Mouse (Mus musculus): ENCODE data around the gene Stk31. TPM values are rescaled to one million over a fixed set of nuclear protein-coding genes. Genes with fewer than 3 reads are reported as not detected.
A peak's percentile ranks its signal among the peaks of the same experiment; 100 is the strongest.
"Not testable (repeated sequence)": the region's sequence is repeated elsewhere in the genome, so short reads cannot be mapped to it uniquely, and the experiment has no call there.

Gene Stk31
- polyA plus RNA-seq, 1 experiment from 2014 or later, result not detected

DNA sequence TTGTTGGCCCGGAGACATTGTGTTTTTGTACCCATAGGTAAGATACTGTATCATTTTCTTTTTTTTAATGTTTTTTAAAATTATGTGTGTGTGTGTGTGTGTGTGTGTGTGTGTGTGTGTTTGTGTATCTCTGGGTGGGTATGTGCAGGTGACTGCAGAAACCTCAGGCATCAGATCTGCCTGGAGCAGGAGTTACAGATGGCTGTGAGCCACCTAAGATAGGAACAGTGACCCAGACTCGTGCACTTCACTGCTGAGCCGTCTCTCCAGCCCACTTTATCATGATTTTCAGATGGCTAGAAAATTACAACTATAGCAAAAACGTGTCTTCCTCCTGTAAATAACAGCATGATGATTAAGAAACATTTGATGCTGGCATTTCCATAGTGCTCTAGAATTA, 22.7 kb upstream of the Stk31 start:
- Histone ChIP-seq H3K9me3 (ENCODE audit: low read depth, low read length) (no peaks in the 10 kb centered on the region), H3K27ac (ENCODE audit: low read depth) (no peak overlapping the region), H3K36me3 (ENCODE audit: insufficient read depth) (no peaks in the 10 kb centered on the region), H3K4me3 (ENCODE audit: low read depth, low read length) (no peak overlapping the region), H3K9ac (no peak overlapping the region), H3K27me3 (ENCODE audit: insufficient read depth, low read length) (no peaks in the 10 kb centered on the region), H3K4me1 (ENCODE audit: insufficient read depth) (peaks cover 5% of the 10 kb centered on the region; the same call in 1 of the 2 replicates), H3K4me2 (no peak overlapping the region)
- no peak for ATAC-seq (ENCODE audit: insufficient read depth)
- WGBS, result 71% methylated on average over 4 of the region's 4 CpGs
- no peak for DNase-seq
- no peak for TF ChIP-seq CTCF (IDR thresholded peaks at IDR 0.05; ENCODE audit: low read depth)

DNA sequence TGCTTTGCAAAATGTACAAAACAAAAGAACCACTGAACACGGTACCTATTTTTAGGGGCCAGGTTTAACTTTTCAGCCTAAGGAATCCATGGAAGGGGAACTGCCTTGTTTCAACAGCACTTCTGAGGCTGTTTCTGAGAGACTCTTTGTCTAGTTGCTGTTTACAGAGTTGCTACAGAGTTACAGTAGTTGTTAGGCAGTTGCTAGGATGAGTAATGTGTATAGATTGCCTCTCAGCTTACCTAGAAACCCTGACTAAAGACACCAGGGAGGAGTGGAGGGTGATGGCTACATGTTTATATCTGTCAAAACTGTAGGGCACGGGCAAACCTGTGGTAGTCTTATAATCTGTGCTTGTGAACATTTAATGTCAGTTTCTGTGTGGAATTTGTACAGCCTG, 21.5 kb upstream of the Stk31 start:
- Histone ChIP-seq H3K4me1 (ENCODE audit: insufficient read depth) (no peaks in the 10 kb centered on the region), H3K36me3 (ENCODE audit: insufficient read depth) (no peaks in the 10 kb centered on the region), H3K9ac (no peak overlapping the region), H3K9me3 (ENCODE audit: low read depth, low read length) (no peaks in the 10 kb centered on the region), H3K4me2 (no peak overlapping the region), H3K4me3 (ENCODE audit: low read depth, low read length) (no peak overlapping the region), H3K27ac (ENCODE audit: low read depth) (peak overlapping the region; percentile 37; the same call in 1 of the 2 replicates), H3K27me3 (ENCODE audit: insufficient read depth, low read length) (no peaks in the 10 kb centered on the region)
- TF ChIP-seq CTCF (IDR thresholded peaks at IDR 0.05; ENCODE audit: low read depth), result no peak
- 28% methylated on average over 2 of the region's 2 CpGs for WGBS
- ATAC-seq (ENCODE audit: insufficient read depth) (0 out of 2 replicates have a peak, but pooled peaks have one; percentile 35), DNase-seq (peak; percentile 6)

DNA sequence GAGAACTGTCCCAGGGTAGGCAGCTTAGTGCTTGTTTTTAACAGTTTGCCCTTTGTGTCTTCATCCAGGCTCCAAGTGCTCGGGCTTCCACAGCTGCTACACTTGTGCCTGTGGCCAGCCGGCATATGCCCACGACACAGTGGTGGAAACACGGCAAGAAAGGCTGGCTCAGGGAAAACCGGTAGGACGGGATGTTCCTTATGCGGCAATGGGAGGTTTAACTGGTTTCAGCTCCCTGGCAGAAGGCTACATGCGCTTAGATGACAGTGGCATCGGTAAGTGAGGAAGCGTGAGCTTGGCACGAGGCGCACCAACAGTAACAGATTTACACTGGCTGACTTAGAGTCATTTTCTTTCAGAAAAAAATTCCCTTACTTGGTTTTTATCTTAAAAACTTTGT, 17.1 kb upstream of the Stk31 start:
- Histone ChIP-seq H3K27ac (ENCODE audit: low read depth) (no peak overlapping the region), H3K9me3 (ENCODE audit: low read depth, low read length) (no peaks in the 10 kb centered on the region), H3K9ac (no peak overlapping the region), H3K4me1 (ENCODE audit: insufficient read depth) (no peaks in the 10 kb centered on the region), H3K36me3 (ENCODE audit: insufficient read depth) (0 out of 2 replicates have a peak, but pooled peaks cover 3% of the 10 kb centered on the region), H3K4me3 (ENCODE audit: low read depth, low read length) (no peak overlapping the region), H3K4me2 (no peak overlapping the region), H3K27me3 (ENCODE audit: insufficient read depth, low read length) (no peaks in the 10 kb centered on the region)
- WGBS, result 41% methylated on average over 12 of the region's 12 CpGs
- no peak for TF ChIP-seq CTCF (IDR thresholded peaks at IDR 0.05; ENCODE audit: low read depth)
- ATAC-seq (ENCODE audit: insufficient read depth) (no peak), DNase-seq (peak; percentile 44)

DNA sequence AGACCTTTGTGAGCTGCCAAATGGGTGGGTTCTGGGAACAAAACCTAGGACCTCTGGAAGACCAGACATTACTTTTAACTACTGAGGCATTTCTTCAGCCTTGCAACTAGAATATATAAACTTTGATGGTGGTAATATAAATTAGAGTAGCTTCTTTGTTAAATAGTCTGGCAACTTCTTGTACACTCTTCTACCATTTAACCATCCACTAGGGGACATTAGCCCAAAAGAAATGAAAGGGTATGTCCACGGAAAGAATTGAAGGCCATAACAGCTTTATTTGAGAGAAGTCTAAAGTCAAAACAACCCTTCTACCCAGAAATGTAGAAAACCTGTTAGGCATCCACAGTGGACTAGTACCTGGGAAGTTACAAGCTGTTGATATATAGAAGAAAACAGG, 1.1 kb upstream of the Stk31 start:
- Histone ChIP-seq H3K4me2 (no peak overlapping the region), H3K9ac (no peak overlapping the region), H3K4me3 (ENCODE audit: low read depth, low read length) (no peak overlapping the region), H3K4me1 (ENCODE audit: insufficient read depth) (no peaks in the 10 kb centered on the region), H3K27me3 (ENCODE audit: insufficient read depth, low read length) (no peaks in the 10 kb centered on the region), H3K9me3 (ENCODE audit: low read depth, low read length) (no peaks in the 10 kb centered on the region), H3K27ac (ENCODE audit: low read depth) (no peak overlapping the region), H3K36me3 (ENCODE audit: insufficient read depth) (peaks cover 2% of the 10 kb centered on the region; the same call in 1 of the 2 replicates)
- ATAC-seq (ENCODE audit: insufficient read depth) (no peak), DNase-seq (no peak)
- no peak for TF ChIP-seq CTCF (IDR thresholded peaks at IDR 0.05; ENCODE audit: low read depth)
- WGBS, result 53% methylated on average over 1 of the region's 1 CpGs

DNA sequence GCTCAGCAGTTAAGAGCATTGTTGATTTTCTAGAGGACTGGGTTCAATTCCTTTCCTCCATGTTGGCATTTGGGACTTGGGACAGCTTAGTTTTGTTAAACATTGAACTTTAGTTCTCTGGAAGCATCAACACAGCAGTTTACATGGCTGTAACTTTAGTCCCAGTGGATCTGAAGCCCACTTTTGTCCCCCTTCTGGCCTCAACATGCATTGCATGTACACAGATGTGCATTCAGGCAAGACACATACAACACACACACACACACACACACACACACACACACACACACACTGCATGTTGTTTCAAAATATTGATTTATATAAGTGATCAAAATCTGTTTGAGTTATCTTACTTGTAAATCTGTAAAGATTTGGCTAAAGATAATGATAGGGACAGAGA, 2.1 kb downstream of the Stk31 start:
- DNase-seq (peak; percentile 63), ATAC-seq (ENCODE audit: insufficient read depth) (no peak)
- no peaks in the 10 kb centered on the region for H3K36me3 ChIP-seq (ENCODE audit: insufficient read depth)
- H3K4me2 ChIP-seq, result no peak overlapping the region
- H3K9me3 ChIP-seq (ENCODE audit: low read depth, low read length), result no peaks in the 10 kb centered on the region
- TF ChIP-seq CTCF (IDR thresholded peaks at IDR 0.05; ENCODE audit: low read depth), result peak; percentile 62
- H3K4me3 ChIP-seq (ENCODE audit: low read depth, low read length), result no peak overlapping the region
- no peaks in the 10 kb centered on the region for H3K27me3 ChIP-seq (ENCODE audit: insufficient read depth, low read length)
- H3K9ac ChIP-seq, result no peak overlapping the region
- no peak overlapping the region for H3K27ac ChIP-seq (ENCODE audit: low read depth)
- no peaks in the 10 kb centered on the region for H3K4me1 ChIP-seq (ENCODE audit: insufficient read depth)

DNA sequence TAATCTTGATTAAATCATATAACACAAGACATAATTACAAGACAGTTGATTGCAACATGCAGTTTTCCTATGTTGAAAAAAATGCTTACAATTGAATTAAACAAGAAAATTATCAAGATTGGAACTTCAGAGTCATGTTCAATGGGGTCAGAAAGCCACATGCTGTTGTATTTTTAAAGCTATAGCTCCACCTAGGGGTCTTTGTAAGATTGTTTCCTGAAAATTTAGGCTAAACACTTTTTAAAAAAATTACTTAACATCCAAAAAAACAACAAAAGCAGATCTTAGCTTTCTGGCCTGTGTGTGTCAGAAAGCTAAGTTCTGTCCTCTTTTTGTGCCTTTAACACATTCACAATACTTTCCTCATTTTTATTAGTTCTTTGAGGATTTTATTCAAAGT, 3.0 kb downstream of the Stk31 start:
- ATAC-seq (ENCODE audit: insufficient read depth), result no peak
- no peaks in the 10 kb centered on the region for H3K36me3 ChIP-seq (ENCODE audit: insufficient read depth)
- H3K27me3 ChIP-seq (ENCODE audit: insufficient read depth, low read length), result no peaks in the 10 kb centered on the region
- no peak overlapping the region for H3K27ac ChIP-seq (ENCODE audit: low read depth)
- no peak overlapping the region for H3K4me2 ChIP-seq
- H3K9ac ChIP-seq, result no peak overlapping the region
- no peaks in the 10 kb centered on the region for H3K9me3 ChIP-seq (ENCODE audit: low read depth, low read length)
- H3K4me3 ChIP-seq (ENCODE audit: low read depth, low read length), result no peak overlapping the region
- H3K4me1 ChIP-seq (ENCODE audit: insufficient read depth), result no peaks in the 10 kb centered on the region
- peak; percentile 45 for TF ChIP-seq CTCF (IDR thresholded peaks at IDR 0.05; ENCODE audit: low read depth)
- DNase-seq, result peak; percentile 79

DNA sequence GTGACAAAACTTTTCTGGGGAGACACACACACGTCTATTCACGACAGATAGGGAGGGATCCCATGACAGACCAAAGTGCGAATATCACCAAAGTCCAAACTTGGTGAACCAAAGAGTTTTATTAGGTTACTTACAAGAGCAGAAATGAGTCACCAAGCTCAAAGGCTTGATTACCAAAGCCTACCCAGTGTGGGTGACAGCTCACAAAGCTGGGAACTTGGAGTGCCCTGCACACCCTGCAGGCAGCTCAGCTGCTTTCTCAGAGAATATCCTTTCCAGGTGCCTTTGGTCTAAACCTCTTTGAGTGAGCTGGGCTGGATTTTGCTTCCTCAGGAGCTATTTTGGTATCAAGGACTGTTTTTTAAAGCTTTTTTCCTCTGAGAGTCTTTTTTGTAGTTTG, 15.4 kb downstream of the Stk31 start:
- H3K4me2 ChIP-seq, result no peak overlapping the region
- no peak overlapping the region for H3K27ac ChIP-seq (ENCODE audit: low read depth)
- H3K4me3 ChIP-seq (ENCODE audit: low read depth, low read length), result no peak overlapping the region
- ATAC-seq (ENCODE audit: insufficient read depth) (no peak), DNase-seq (no peak)
- WGBS, result 78% methylated on average over 3 of the region's 3 CpGs
- H3K36me3 ChIP-seq (ENCODE audit: insufficient read depth), result no peaks in the 10 kb centered on the region
- no peaks in the 10 kb centered on the region for H3K4me1 ChIP-seq (ENCODE audit: insufficient read depth)
- no peaks in the 10 kb centered on the region for H3K27me3 ChIP-seq (ENCODE audit: insufficient read depth, low read length)
- H3K9ac ChIP-seq, result no peak overlapping the region
- no peak for TF ChIP-seq CTCF (IDR thresholded peaks at IDR 0.05; ENCODE audit: low read depth)
- H3K9me3 ChIP-seq (ENCODE audit: low read depth, low read length), result no peaks in the 10 kb centered on the region

DNA sequence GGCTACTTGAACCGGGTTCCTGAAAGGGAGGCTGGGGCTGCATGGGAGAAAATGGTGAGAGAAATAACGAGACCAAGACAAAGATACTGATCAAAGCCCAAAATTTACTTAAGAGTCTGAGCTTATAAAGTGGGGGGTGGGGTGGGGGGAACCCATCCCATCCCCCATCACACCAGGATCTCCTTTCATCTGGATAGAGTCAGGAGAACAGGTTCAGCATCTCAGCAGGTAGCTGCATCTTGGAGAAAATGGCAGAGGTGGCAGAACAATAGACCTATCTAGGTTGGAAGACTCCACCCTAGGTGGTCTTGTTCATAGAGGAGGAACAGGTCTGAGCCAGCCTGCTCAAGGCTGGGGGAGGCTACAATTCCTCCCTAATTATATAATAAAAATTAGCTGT, 17.6 kb downstream of the Stk31 start:
- not testable (repeated sequence) for DNase-seq; H3K9me3 ChIP-seq (ENCODE audit: low read depth, low read length); ATAC-seq (ENCODE audit: insufficient read depth); H3K4me3 ChIP-seq (ENCODE audit: low read depth, low read length); H3K27ac ChIP-seq (ENCODE audit: low read depth); H3K27me3 ChIP-seq (ENCODE audit: insufficient read depth, low read length); H3K36me3 ChIP-seq (ENCODE audit: insufficient read depth); H3K4me2 ChIP-seq; H3K4me1 ChIP-seq (ENCODE audit: insufficient read depth); H3K9ac ChIP-seq
- 51% methylated on average over 2 of the region's 2 CpGs for WGBS

Data from lung, embryonic 14.5 days (tissue).